Mouse (Mus musculus) layer of hippocampus, adult 6 months (tissue): ENCODE measurements around the gene Olfr45. TPM values are rescaled to one million over a fixed set of nuclear protein-coding genes. Genes with fewer than 3 reads are reported as not detected.

ENCODE experiments used
- long read RNA-seq, 2 experiments: library from polyadenylated mRNA; unstranded; transcript quantifications; one replicate each; pipeline ENCODE4 v2.0.0; 2019 to 2020
- polyA plus RNA-seq: library from polyadenylated mRNA; unstranded; fragments of <200 nt; fragmentation: Nextera tagmentation; gene quantifications from 2 replicates; pipeline ENCODE4 v1.2.3, GENCODE M21; 2021

The Olfr45 gene
- not detected in 2 replicates for polyA plus RNA-seq
- long read RNA-seq, experiment 1: 0 reads
- long read RNA-seq, experiment 2: 0 reads

DNA sequence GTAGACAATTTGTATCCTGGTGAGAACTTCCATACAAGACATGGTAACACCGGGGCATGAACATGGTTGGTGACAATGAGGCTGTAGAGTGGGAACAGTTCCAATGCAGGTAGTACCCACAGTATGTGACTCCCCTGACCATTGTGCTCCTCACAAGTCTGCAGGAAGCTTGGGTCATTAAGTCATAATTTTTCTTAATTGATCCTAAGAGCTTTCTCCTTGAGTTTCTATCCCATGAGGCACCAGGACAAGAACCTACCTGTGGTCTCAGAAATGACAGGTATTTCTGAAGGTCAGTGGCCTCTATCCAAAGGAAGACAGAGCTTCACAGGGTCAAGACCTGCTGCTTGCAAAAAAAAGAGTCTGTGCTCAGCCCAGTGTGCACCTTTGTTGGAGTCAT is at the start of gene Olfr45:
Gene Olfr45 (plus strand): TSS at position 301 of the 400 bp plus-strand sequence.

GRCm38 (mm10) chr7:140646152-140646551 is 35.6 kb upstream of the Olfr45 start, which contains the start of gene Olfr53:
Gene Olfr53, plus strand, starts transcription at chr7:140646452.

DNA sequence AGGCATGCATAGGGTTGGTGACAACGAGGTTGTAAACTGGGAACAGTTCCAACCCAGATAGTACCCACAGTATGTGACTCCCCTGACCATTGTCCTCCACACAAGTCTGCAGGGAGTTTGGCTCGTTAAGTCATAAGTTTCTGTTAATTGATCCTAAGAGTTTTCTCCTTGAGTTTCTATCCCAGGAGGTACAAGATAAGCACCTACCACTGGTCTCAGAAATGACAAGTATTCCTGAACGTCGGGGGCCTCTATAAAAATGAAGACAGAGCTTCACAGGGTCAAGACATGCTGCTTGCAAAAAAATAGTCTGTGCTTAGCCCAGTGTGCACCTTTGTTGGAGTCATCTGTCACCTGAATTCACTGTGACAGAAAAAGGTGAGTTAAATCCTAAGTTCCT is 22.1 kb upstream of the Olfr45 start, which contains the start of gene Olfr539:
Gene Olfr539 (plus strand): TSS at position 301 of the 400 bp plus-strand sequence.

GRCm38 (mm10) chr7:140696967-140697366 is 15.2 kb downstream of the Olfr45 start, which contains the start of gene Olfr541:
Gene Olfr541, plus strand, starts transcription at chr7:140697267.

Other genes with a start within 250 kb of the Olfr45 start
- not detected in 2 replicates for gene Olfr533, start 218.6 kb upstream of the Olfr45 start, polyA plus RNA-seq
- gene Olfr535, start 197.7 kb upstream of the Olfr45 start, polyA plus RNA-seq: not detected in 2 replicates
- gene Olfr536, start 174.6 kb upstream of the Olfr45 start, polyA plus RNA-seq: not detected in 2 replicates
- gene Olfr538, start 114.1 kb upstream of the Olfr45 start, polyA plus RNA-seq: not detected in 2 replicates
- 0.03 and 0.09 TPM in 2 replicates for gene Olfr46, start 80.7 kb upstream of the Olfr45 start, polyA plus RNA-seq
- gene Olfr61, start 53.0 kb upstream of the Olfr45 start, polyA plus RNA-seq: not detected in 2 replicates
- 0.10 and 0.18 TPM in 2 replicates for gene Olfr53, start 35.5 kb upstream of the Olfr45 start, polyA plus RNA-seq
- 0.18 and 0.30 TPM in 2 replicates for gene Olfr539, start 22.0 kb upstream of the Olfr45 start, polyA plus RNA-seq
- gene Olfr541, start 15.3 kb downstream of the Olfr45 start, polyA plus RNA-seq: not detected in 2 replicates
- gene Cyp2e1, start 81.8 kb downstream of the Olfr45 start, polyA plus RNA-seq: 0.65 and 1.8 TPM in 2 replicates
- 0.24 and 0.28 TPM in 2 replicates for gene Syce1, start 105.9 kb downstream of the Olfr45 start, polyA plus RNA-seq
- 7.7 and 10.6 TPM in 2 replicates for gene Zfp941, start 140.2 kb downstream of the Olfr45 start, polyA plus RNA-seq
- gene Urah, start 153.1 kb downstream of the Olfr45 start, polyA plus RNA-seq: 2.4 and 3.5 TPM in 2 replicates
- gene Scgb1c1, start 163.6 kb downstream of the Olfr45 start, polyA plus RNA-seq: 0.82 TPM in 1 of 2 replicates, not detected in the other
- gene Odf3, start 165.9 kb downstream of the Olfr45 start, polyA plus RNA-seq: not detected in 2 replicates
- gene Gm45785, start 174.4 kb downstream of the Olfr45 start, polyA plus RNA-seq: 3.0 TPM in 1 of 2 replicates, not detected in the other
- 52.9 and 59.6 TPM in 2 replicates for gene Ric8a, start 175.0 kb downstream of the Olfr45 start, polyA plus RNA-seq
- 72.6 and 88.5 TPM in 2 replicates for gene Bet1l, start 175.6 kb downstream of the Olfr45 start, polyA plus RNA-seq
- gene Psmd13, start 200.0 kb downstream of the Olfr45 start, polyA plus RNA-seq: 96.9 and 105 TPM in 2 replicates
- gene Sirt3, start 200.4 kb downstream of the Olfr45 start, polyA plus RNA-seq: 114 and 117 TPM in 2 replicates
- gene Cox8b, start 218.5 kb downstream of the Olfr45 start, polyA plus RNA-seq: 2.6 and 126 TPM in 2 replicates
- gene Nlrp6, start 239.0 kb downstream of the Olfr45 start, polyA plus RNA-seq: 0.16 and 0.31 TPM in 2 replicates